Mouse (Mus musculus) MN1 (cell line): Measurements from ENCODE around the gene Vps41.

ENCODE experiments used
- DNase-seq: peaks from one replicate; pipeline ENCODE4 v3.0.0-alpha.2; 2016; ENCODE audit warnings: low spot score

Gene Vps41

GRCm38 (mm10) chr13:18868825-18869224 lies 151.7 kb downstream of the Vps41 start:
- DNase-seq, result no peak

- DNase-seq, result no peak
These were observed 158.2 kb downstream of the Vps41 start for GRCm38 (mm10) chr13:18875321-18875720.

- DNase-seq, result no peak
These were observed 175.8 kb downstream of the Vps41 start for GRCm38 (mm10) chr13:18892910-18893309.

GRCm38 (mm10) chr13:18896789-18897188 lies 179.7 kb downstream of the Vps41 start:
- DNase-seq, result no peak

GRCm38 (mm10) chr13:18903623-18904022 lies 186.5 kb downstream of the Vps41 start:
- DNase-seq, result no peak

GRCm38 (mm10) chr13:18914774-18915173 lies 197.7 kb downstream of the Vps41 start:
- DNase-seq, result no peak
